Mouse (Mus musculus) bone marrow macrophage, adult 2 months (primary cell): Measurements from ENCODE around the gene Il10rb.

Experiments
- CTCF ChIP-seq: IDR thresholded peaks from 2 replicates; pipeline ENCODE4 v1.5.1; 2012; ENCODE audit warnings: low read depth, mild to moderate bottlenecking, low read length, moderate library complexity
- POLR2A ChIP-seq: IDR thresholded peaks from 2 replicates; pipeline ENCODE4 v1.6.1; 2012; ENCODE audit warnings: mild to moderate bottlenecking, low read depth, low read length, borderline replicate concordance

- no peak for TF ChIP-seq POLR2A
- no peak for TF ChIP-seq CTCF
These were observed 44.0 kb upstream of the Il10rb start for GRCm38 (mm10) chr16:91362006-91362405.
